Mouse (Mus musculus) heart, adult 18-20 months (tissue): Measurements from ENCODE around the gene Oxsr1. TPM values are rescaled to one million over a fixed set of nuclear protein-coding genes. Genes with fewer than 3 reads are reported as not detected.
A peak's percentile ranks its signal among the peaks of the same experiment; 100 is the strongest.

Experiments used
- DNase-seq, 2 experiments: peaks; one replicate each; pipeline ENCODE4 v3.0.0; 2021 to 2022; ENCODE audit warnings: mixed read lengths in 1 of 2
- total RNA-seq, 2 experiments: library from RNA; stranded (reverse); gene quantifications; 2 replicates each; pipeline ENCODE4 v1.2.3; 2021

The Oxsr1 gene
- total RNA-seq, 2 experiments from 2014 or later, result 51.0 to 52.6 TPM

- no peak for DNase-seq
Measured at GRCm38 (mm10) chr9:119338350-119338749, 16.1 kb upstream of the Oxsr1 start.

- no peak for DNase-seq
Measured at GRCm38 (mm10) chr9:119337842-119338241, 15.6 kb upstream of the Oxsr1 start.

GRCm38 (mm10) chr9:119335571-119335970 lies 13.3 kb upstream of the Oxsr1 start:
- no peak for DNase-seq

- no peak for DNase-seq
Measured at GRCm38 (mm10) chr9:119334834-119335233, 12.6 kb upstream of the Oxsr1 start.

GRCm38 (mm10) chr9:119334324-119334723 lies 12.1 kb upstream of the Oxsr1 start:
- DNase-seq, result peak; percentile 80 to 88

GRCm38 (mm10) chr9:119330186-119330963 lies 8.1 kb upstream of the Oxsr1 start:
- no peak for DNase-seq

GRCm38 (mm10) chr9:119328488-119328887 lies 6.3 kb upstream of the Oxsr1 start:
- DNase-seq, result no peak

- DNase-seq, result no peak
Measured at GRCm38 (mm10) chr9:119324130-119324529, 1.9 kb upstream of the Oxsr1 start.

- DNase-seq, result no peak
Measured at GRCm38 (mm10) chr9:119323260-119323645, 1.0 kb upstream of the Oxsr1 start.

- peak in 1 of 2 experiments; percentile 33 for DNase-seq
Measured at GRCm38 (mm10) chr9:119321392-119322229, 616 bp downstream of the Oxsr1 start.

GRCm38 (mm10) chr9:119320946-119321345 lies 1.3 kb downstream of the Oxsr1 start:
- no peak for DNase-seq

GRCm38 (mm10) chr9:119320446-119320845 lies 1.8 kb downstream of the Oxsr1 start:
- no peak for DNase-seq

GRCm38 (mm10) chr9:119318891-119319290 lies 3.3 kb downstream of the Oxsr1 start:
- no peak for DNase-seq

GRCm38 (mm10) chr9:119313096-119313495 lies 9.1 kb downstream of the Oxsr1 start:
- no peak for DNase-seq

- no peak for DNase-seq
Measured at GRCm38 (mm10) chr9:119309067-119309466, 13.2 kb downstream of the Oxsr1 start.

- no peak for DNase-seq
Measured at GRCm38 (mm10) chr9:119305863-119306262, 16.4 kb downstream of the Oxsr1 start.

- DNase-seq, result no peak
Measured at GRCm38 (mm10) chr9:119298563-119298962, 23.7 kb downstream of the Oxsr1 start.

GRCm38 (mm10) chr9:119297696-119298095 lies 24.5 kb downstream of the Oxsr1 start:
- DNase-seq, result no peak

- DNase-seq, result no peak
Measured at GRCm38 (mm10) chr9:119290791-119291190, 31.4 kb downstream of the Oxsr1 start.

- no peak for DNase-seq
Measured at GRCm38 (mm10) chr9:119280894-119281682, 41.1 kb downstream of the Oxsr1 start.

GRCm38 (mm10) chr9:119278031-119278430 lies 44.2 kb downstream of the Oxsr1 start:
- DNase-seq, result no peak

- peak; percentile 22 to 40 for DNase-seq
Measured at GRCm38 (mm10) chr9:119276321-119276720, 45.9 kb downstream of the Oxsr1 start.
